Mouse (Mus musculus): Measurements from ENCODE around the gene Rpl13.
A peak's percentile ranks its signal among the peaks of the same experiment; 100 is the strongest.

The Rpl13 gene

GRCm38 (mm10) chr8:123114644-123115043 is 12.5 kb downstream of the Rpl13 start:
- Histone ChIP-seq H3K9me3 (ENCODE audit: low read length) (no peaks in the 10 kb centered on the region), H3K4me1 (replicated peaks; ENCODE audit: low read depth, low read length) (peaks cover 21% of the 10 kb centered on the region), H3K36me3 (ENCODE audit: insufficient read depth, low read length) (no peaks in the 10 kb centered on the region), H3K27me3 (ENCODE audit: insufficient read depth, low read length) (peaks cover 59% of the 10 kb centered on the region), H3K4me3 (replicated peaks; ENCODE audit: low read length) (no peak overlapping the region)
- TF ChIP-seq CTCF (conservative IDR thresholded peaks at IDR 0.05; ENCODE audit: low read length) (no peak), POU5F1 (IDR thresholded peaks at IDR 0.05; ENCODE audit: borderline replicate concordance, low read length) (no peak), NANOG (IDR thresholded peaks at IDR 0.05; ENCODE audit: borderline replicate concordance, low read length) (no peak)

GRCm38 (mm10) chr8:123117127-123117731 is 15.1 kb downstream of the Rpl13 start, which contains the start of gene Cpne7:
Gene Cpne7, plus strand, starts transcription at chr8:123117374.
- no peaks in the 10 kb centered on the region for H3K36me3 ChIP-seq (ENCODE audit: insufficient read depth, low read length)
- no peaks in the 10 kb centered on the region for H3K9me3 ChIP-seq (ENCODE audit: low read length)

GRCm38 (mm10) chr8:123117744-123118143 is 15.6 kb downstream of the Rpl13 start:
- Histone ChIP-seq H3K4me3 (replicated peaks; ENCODE audit: low read length) (peak overlapping the region; percentile 80), H3K9me3 (ENCODE audit: low read length) (no peaks in the 10 kb centered on the region), H3K4me1 (replicated peaks; ENCODE audit: low read depth, low read length) (peaks cover 18% of the 10 kb centered on the region), H3K36me3 (ENCODE audit: insufficient read depth, low read length) (no peaks in the 10 kb centered on the region), H3K27me3 (ENCODE audit: insufficient read depth, low read length) (peaks cover 80% of the 10 kb centered on the region)
- TF ChIP-seq POU5F1 (IDR thresholded peaks at IDR 0.05; ENCODE audit: borderline replicate concordance, low read length) = no peak
- TF ChIP-seq CTCF (conservative IDR thresholded peaks at IDR 0.05; ENCODE audit: low read length) = no peak
- TF ChIP-seq NANOG (IDR thresholded peaks at IDR 0.05; ENCODE audit: borderline replicate concordance, low read length) = no peak

More at GRCm38 (mm10) chr8:123117127-123117731, 15.1 kb downstream of the Rpl13 start, which contains the start of gene Cpne7:
- peaks cover 75% of the 10 kb centered on the region for H3K27me3 ChIP-seq (ENCODE audit: insufficient read depth, low read length)
- no peak for TF ChIP-seq NANOG (IDR thresholded peaks at IDR 0.05; ENCODE audit: borderline replicate concordance, low read length)
- no peak for TF ChIP-seq POU5F1 (IDR thresholded peaks at IDR 0.05; ENCODE audit: borderline replicate concordance, low read length)
- no peak for TF ChIP-seq CTCF (conservative IDR thresholded peaks at IDR 0.05; ENCODE audit: low read length)
- peak within 1 kb of the TSS; percentile 80 for H3K4me3 ChIP-seq (replicated peaks; ENCODE audit: low read length)
- H3K4me1 ChIP-seq (replicated peaks; ENCODE audit: low read depth, low read length) = peaks cover 18% of the 10 kb centered on the region

- Histone ChIP-seq H3K9me3 (ENCODE audit: low read length) (no peaks in the 10 kb centered on the region), H3K36me3 (ENCODE audit: insufficient read depth, low read length) (no peaks in the 10 kb centered on the region), H3K4me1 (replicated peaks; ENCODE audit: low read depth, low read length) (peaks cover 28% of the 10 kb centered on the region), H3K27me3 (ENCODE audit: insufficient read depth, low read length) (peaks cover 67% of the 10 kb centered on the region), H3K4me3 (replicated peaks; ENCODE audit: low read length) (no peak overlapping the region)
- TF ChIP-seq POU5F1 (IDR thresholded peaks at IDR 0.05; ENCODE audit: borderline replicate concordance, low read length) (no peak), NANOG (IDR thresholded peaks at IDR 0.05; ENCODE audit: borderline replicate concordance, low read length) (no peak), CTCF (conservative IDR thresholded peaks at IDR 0.05; ENCODE audit: low read length) (no peak)
Measured at GRCm38 (mm10) chr8:123122059-123122458, 19.9 kb downstream of the Rpl13 start.

- no peak for TF ChIP-seq POU5F1 (IDR thresholded peaks at IDR 0.05; ENCODE audit: borderline replicate concordance, low read length)
- H3K4me3 ChIP-seq (replicated peaks; ENCODE audit: low read length) = no peak overlapping the region
- H3K9me3 ChIP-seq (ENCODE audit: low read length) = no peaks in the 10 kb centered on the region
- no peaks in the 10 kb centered on the region for H3K36me3 ChIP-seq (ENCODE audit: insufficient read depth, low read length)
- peaks cover 61% of the 10 kb centered on the region for H3K27me3 ChIP-seq (ENCODE audit: insufficient read depth, low read length)
- H3K4me1 ChIP-seq (replicated peaks; ENCODE audit: low read depth, low read length) = peaks cover 28% of the 10 kb centered on the region
Measured at GRCm38 (mm10) chr8:123122670-123123069, 20.5 kb downstream of the Rpl13 start.

GRCm38 (mm10) chr8:123126193-123126816 is 24.2 kb downstream of the Rpl13 start:
- peaks cover 27% of the 10 kb centered on the region for H3K4me1 ChIP-seq (replicated peaks; ENCODE audit: low read depth, low read length)
- TF ChIP-seq CTCF (conservative IDR thresholded peaks at IDR 0.05; ENCODE audit: low read length) (no peak), POU5F1 (IDR thresholded peaks at IDR 0.05; ENCODE audit: borderline replicate concordance, low read length) (no peak), NANOG (IDR thresholded peaks at IDR 0.05; ENCODE audit: borderline replicate concordance, low read length) (no peak)
- no peaks in the 10 kb centered on the region for H3K36me3 ChIP-seq (ENCODE audit: insufficient read depth, low read length)
- no peaks in the 10 kb centered on the region for H3K9me3 ChIP-seq (ENCODE audit: low read length)
- H3K4me3 ChIP-seq (replicated peaks; ENCODE audit: low read length) = peak overlapping the region; percentile 57
- peaks cover 47% of the 10 kb centered on the region for H3K27me3 ChIP-seq (ENCODE audit: insufficient read depth, low read length)

GRCm38 (mm10) chr8:123131041-123131440 is 28.9 kb downstream of the Rpl13 start:
- H3K4me1 ChIP-seq (replicated peaks; ENCODE audit: low read depth, low read length) = peaks cover 21% of the 10 kb centered on the region
- H3K27me3 ChIP-seq (ENCODE audit: insufficient read depth, low read length) = peaks cover 21% of the 10 kb centered on the region; the same call in 1 of the 2 replicates
- H3K4me3 ChIP-seq (replicated peaks; ENCODE audit: low read length) = no peak overlapping the region
- TF ChIP-seq NANOG (IDR thresholded peaks at IDR 0.05; ENCODE audit: borderline replicate concordance, low read length) = no peak
- TF ChIP-seq POU5F1 (IDR thresholded peaks at IDR 0.05; ENCODE audit: borderline replicate concordance, low read length) = no peak
- H3K36me3 ChIP-seq (ENCODE audit: insufficient read depth, low read length) = no peaks in the 10 kb centered on the region
- H3K9me3 ChIP-seq (ENCODE audit: low read length) = peaks cover 8% of the 10 kb centered on the region

GRCm38 (mm10) chr8:123132953-123133352 is 30.8 kb downstream of the Rpl13 start:
- peaks cover 20% of the 10 kb centered on the region; the same call in 1 of the 2 replicates for H3K27me3 ChIP-seq (ENCODE audit: insufficient read depth, low read length)
- peaks cover 24% of the 10 kb centered on the region for H3K9me3 ChIP-seq (ENCODE audit: low read length)
- peaks cover 9% of the 10 kb centered on the region for H3K4me1 ChIP-seq (replicated peaks; ENCODE audit: low read depth, low read length)
- TF ChIP-seq CTCF (conservative IDR thresholded peaks at IDR 0.05; ENCODE audit: low read length) (peak; percentile 40), NANOG (IDR thresholded peaks at IDR 0.05; ENCODE audit: borderline replicate concordance, low read length) (no peak)
- no peak overlapping the region for H3K4me3 ChIP-seq (replicated peaks; ENCODE audit: low read length)
- H3K36me3 ChIP-seq (ENCODE audit: insufficient read depth, low read length) = no peaks in the 10 kb centered on the region

All from E14TG2a.4 (cell line).